Comparison of ENCODE assay signal across 9 mouse cellular contexts in genomic region chr4:136260491-136261180, GRCm38 (mm10). TPM values are rescaled to one million over a fixed set of nuclear protein-coding genes. Genes with fewer than 3 reads are reported as not detected.
DNase-seq lines count a peak whose midpoint lies in the region; ATAC-seq lines count a peak whose summit lies in the region.
"Had no signal": no experiment of that assay in that cellular context is flagged by ENCODE, and none has a peak within 500 bp of the region (broad histone marks: within the 10 kb centered on the region; RNA-seq: fewer than 3 reads in every experiment).

No protein-coding gene starts in this region.

- no peaks in the 10 kb centered on the region for H3K36me3 ChIP-seq in forebrain, embryonic 16.5 days (ENCODE audit: control insufficient read depth, insufficient read depth)
- H3K36me3 ChIP-seq in midbrain, embryonic 10.5 days: no peaks in the 10 kb centered on the region
- H3K36me3 ChIP-seq: midbrain, embryonic 12.5 days had no signal

- DNase-seq in MN1 (ENCODE audit: low spot score): peak; percentile 86
- DNase-seq in c-Kit-positive CD71-positive TER-119-negative erythroid progenitor cells, embryonic 14.5 days (ENCODE audit: low read depth): peak; percentile 39
- DNase-seq in heart, postnatal 4 days: peak; percentile 94
- peak; percentile 72 to 78 for DNase-seq in layer of hippocampus, postnatal 36 days
- DNase-seq in midbrain, embryonic 10.5 days (ENCODE audit: low spot score): peak; percentile 85
- DNase-seq in right cerebral cortex, postnatal 4 days: peak; percentile 95
- DNase-seq in yolk sac, embryonic 10.5 days (ENCODE audit: low spot score): peak; percentile 66

- 38% methylated on average over 10 of the region's 10 CpGs for WGBS in forebrain, embryonic 16.5 days
- 46% methylated on average over 10 of the region's 10 CpGs for WGBS in midbrain, embryonic 10.5 days

- H3K9ac ChIP-seq in forebrain, embryonic 16.5 days (replicated peaks; ENCODE audit: low read depth, low read length): 0 out of 2 replicates have a peak overlapping the region, but pooled peaks have one; percentile 14
- H3K9ac ChIP-seq: midbrain, embryonic 12.5 days had no signal

- H3K9me3 ChIP-seq in forebrain, embryonic 16.5 days (ENCODE audit: control insufficient read depth, low read length): no peaks in the 10 kb centered on the region
- H3K9me3 ChIP-seq in midbrain, embryonic 10.5 days (replicated peaks): no peaks in the 10 kb centered on the region
- H3K9me3 ChIP-seq: midbrain, embryonic 12.5 days had no signal

- H3K27ac ChIP-seq in forebrain, embryonic 16.5 days (ENCODE audit: low read length): no peak overlapping the region
- H3K27ac ChIP-seq in midbrain, embryonic 10.5 days (replicated peaks): no peak overlapping the region; the same call in 1 of the 2 replicates
- H3K27ac ChIP-seq: midbrain, embryonic 12.5 days had no signal

- peaks cover 3% of the 10 kb centered on the region; the same call in 1 of the 2 replicates for H3K4me1 ChIP-seq in forebrain, embryonic 16.5 days (replicated peaks; ENCODE audit: control insufficient read depth, insufficient read depth, low read length)
- peaks cover 24% of the 10 kb centered on the region for H3K4me1 ChIP-seq in midbrain, embryonic 10.5 days

- H3K4me2 ChIP-seq in forebrain, embryonic 16.5 days (ENCODE audit: low read length): no peak overlapping the region
- H3K4me2 ChIP-seq: midbrain, embryonic 12.5 days had no signal

- H3K27me3 ChIP-seq in forebrain, embryonic 16.5 days (replicated peaks; ENCODE audit: control insufficient read depth, insufficient read depth, low read length): no peaks in the 10 kb centered on the region
- H3K27me3 ChIP-seq in midbrain, embryonic 10.5 days (ENCODE audit: low read depth, poor library complexity, severe bottlenecking): peaks cover 8% of the 10 kb centered on the region; the same call in 1 of the 2 replicates
- H3K27me3 ChIP-seq: midbrain, embryonic 12.5 days had no signal

- no peak overlapping the region for H3K4me3 ChIP-seq in forebrain, embryonic 16.5 days (replicated peaks; ENCODE audit: low read length)
- no peak overlapping the region for H3K4me3 ChIP-seq in midbrain, embryonic 10.5 days
- H3K4me3 ChIP-seq: midbrain, embryonic 12.5 days had no signal

- ATAC-seq in forebrain, embryonic 16.5 days: peak; percentile 71

RNA-seq across cellular contexts. Expression of gene Tcea3, which starts 13.1 kb away (rescaled TPM):
- 0.44 and 1.2 TPM in 2 replicates for polyA plus RNA-seq in forebrain, embryonic 16.5 days (2015; fragmentation: Nextera tagmentation; extraction: Ambion mirVana)
- total RNA-seq in heart, postnatal 4 days (2021): 10 to 100 TPM; 55.2 to 56.7 TPM
- under 1 TPM; 0.27 to 0.30 TPM for total RNA-seq in layer of hippocampus, postnatal 36 days (2021)
- polyA plus RNA-seq in midbrain, embryonic 10.5 days (2016; fragmentation: Nextera tagmentation; extraction: Ambion mirVana): 0.79 and 0.81 TPM in 2 replicates

RNA-seq across cellular contexts. Expression of gene Zfp46, which starts 23.8 kb away (rescaled TPM):
- 50.1 and 54.7 TPM in 2 replicates for polyA plus RNA-seq in forebrain, embryonic 16.5 days (2015; fragmentation: Nextera tagmentation; extraction: Ambion mirVana)
- total RNA-seq in heart, postnatal 4 days (2021): 10 to 100 TPM; 47.0 to 50.1 TPM
- total RNA-seq in layer of hippocampus, postnatal 36 days (2021): 10 to 100 TPM; 37.7 to 43.1 TPM
- polyA plus RNA-seq in midbrain, embryonic 10.5 days (2016; fragmentation: Nextera tagmentation; extraction: Ambion mirVana): 23.3 and 30.3 TPM in 2 replicates

RNA-seq across cellular contexts. Expression of gene Hnrnpr, which starts 50.1 kb away (rescaled TPM):
- polyA plus RNA-seq in forebrain, embryonic 16.5 days (2015; fragmentation: Nextera tagmentation; extraction: Ambion mirVana): 249 and 266 TPM in 2 replicates
- total RNA-seq in heart, postnatal 4 days (2021): 10 to 100 TPM; 91.9 to 99.3 TPM
- total RNA-seq in layer of hippocampus, postnatal 36 days (2021): 10 to 100 TPM; 88.7 TPM
- polyA plus RNA-seq in midbrain, embryonic 10.5 days (2016; fragmentation: Nextera tagmentation; extraction: Ambion mirVana): 229 and 258 TPM in 2 replicates

RNA-seq across cellular contexts. Expression of gene Asap3, which starts 54.5 kb away (rescaled TPM):
- polyA plus RNA-seq in forebrain, embryonic 16.5 days (2015; fragmentation: Nextera tagmentation; extraction: Ambion mirVana): 3.7 and 4.1 TPM in 2 replicates
- 1 to 10 TPM; 3.3 to 3.7 TPM for total RNA-seq in heart, postnatal 4 days (2021)
- 1 to 10 TPM; 3.1 to 3.2 TPM for total RNA-seq in layer of hippocampus, postnatal 36 days (2021)
- 6.0 and 7.1 TPM in 2 replicates for polyA plus RNA-seq in midbrain, embryonic 10.5 days (2016; fragmentation: Nextera tagmentation; extraction: Ambion mirVana)

Comparison
In these comparisons a context has a peak if more than half of its experiments do, and no peak if none do; other contexts are left out.
1. DNase-seq: peak in every context shown above with its lines; median percentile 95 in right cerebral cortex, postnatal 4 days; 94 in heart, postnatal 4 days; 86 in MN1; 85 in midbrain, embryonic 10.5 days; 75 in layer of hippocampus, postnatal 36 days; 66 in yolk sac, embryonic 10.5 days; 39 in c-Kit-positive CD71-positive TER-119-negative erythroid progenitor cells, embryonic 14.5 days.
2. RNA of gene Tcea3, which starts 13.1 kb away (total RNA-seq): 55.2 to 56.7 TPM in heart, postnatal 4 days; 0.27 to 0.30 TPM in layer of hippocampus, postnatal 36 days; every median in the first group is over 10 times any median in the second.